Mouse (Mus musculus): ENCODE measurements around the gene Gna13.

Gene Gna13

DNA sequence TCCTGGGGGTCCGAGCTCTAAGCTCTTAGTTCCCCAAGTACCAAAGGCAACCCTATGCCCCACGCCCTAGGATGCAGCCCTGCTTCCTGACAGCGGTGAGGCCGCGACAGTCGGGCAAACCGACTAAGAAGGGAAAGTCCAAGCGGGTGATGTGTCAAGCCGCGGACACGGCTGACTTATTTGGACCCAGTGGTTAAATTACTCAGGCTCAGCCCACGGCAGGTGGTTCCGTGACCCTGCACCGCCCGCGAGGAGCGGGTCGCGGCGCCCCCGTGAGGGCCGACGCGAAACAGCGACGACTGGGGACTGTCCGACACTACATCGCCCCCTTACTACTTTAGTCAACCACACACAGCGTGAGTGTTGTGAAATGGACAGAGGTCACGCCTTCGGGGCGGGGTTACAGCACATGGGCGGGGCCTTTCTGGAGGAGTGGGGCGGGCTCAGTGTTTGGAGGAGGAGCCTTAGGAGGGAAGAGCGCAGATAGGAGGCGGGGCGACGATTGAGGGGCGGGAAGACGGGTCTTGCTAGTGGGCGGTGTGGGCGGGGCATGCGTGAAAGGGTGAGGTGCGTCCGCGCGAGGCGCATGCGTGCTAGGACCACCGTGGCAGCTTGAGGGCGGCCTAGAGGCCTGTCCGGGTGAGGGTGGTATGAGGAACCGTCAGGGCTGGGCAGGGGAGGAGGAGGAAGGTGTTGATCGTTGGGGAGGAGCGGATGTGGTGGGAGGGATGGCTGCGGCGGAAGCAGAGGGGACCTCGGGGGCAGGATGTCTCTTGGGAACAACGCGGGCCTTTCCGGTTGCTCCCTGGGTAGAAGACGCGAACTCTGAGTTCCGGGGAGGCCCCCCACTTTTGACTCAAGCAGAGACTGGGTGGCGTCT is 63.0 kb downstream of the Gna13 start, which contains the start of gene Amz2:
Gene Amz2 (plus strand): TSS at position 555 of the 880 bp plus-strand sequence.
- peak; percentile 100 for DNase-seq

DNA sequence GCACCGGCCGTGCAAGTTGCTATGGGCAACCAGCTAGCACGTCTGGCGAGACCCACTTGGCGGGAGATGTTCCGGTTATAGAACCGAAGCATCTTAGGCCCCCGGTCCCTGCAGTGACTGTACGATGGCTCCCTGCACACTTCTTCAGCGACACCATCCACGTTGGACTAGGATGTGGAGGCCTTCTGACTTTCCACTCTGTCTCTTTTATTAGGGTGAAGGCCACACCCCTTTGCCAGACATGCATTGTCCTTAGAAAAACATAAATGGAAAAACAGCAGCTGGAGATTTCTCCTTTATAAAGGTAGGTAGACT is 63.6 kb downstream of the Gna13 start:
- no peak for DNase-seq

DNA sequence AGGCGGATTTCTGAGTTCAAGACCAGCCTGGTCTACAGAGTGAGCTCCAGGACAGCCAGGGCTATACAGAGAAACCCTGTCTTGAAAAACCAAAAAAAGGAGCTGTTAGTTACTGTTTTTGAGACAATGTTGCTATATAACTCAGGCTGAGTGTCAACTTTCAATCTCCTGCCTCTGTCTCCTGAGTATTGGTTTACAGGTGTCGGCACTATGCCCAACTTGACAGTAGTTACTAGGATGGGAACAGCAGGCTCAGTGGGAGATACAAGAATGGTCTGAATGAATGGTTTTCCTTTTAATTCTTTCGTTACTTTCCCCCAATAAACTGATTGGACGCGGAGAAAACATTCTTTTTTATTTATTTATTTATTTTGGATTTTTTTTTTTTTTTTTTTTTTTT is 64.7 kb downstream of the Gna13 start:
- no peak for DNase-seq

DNA sequence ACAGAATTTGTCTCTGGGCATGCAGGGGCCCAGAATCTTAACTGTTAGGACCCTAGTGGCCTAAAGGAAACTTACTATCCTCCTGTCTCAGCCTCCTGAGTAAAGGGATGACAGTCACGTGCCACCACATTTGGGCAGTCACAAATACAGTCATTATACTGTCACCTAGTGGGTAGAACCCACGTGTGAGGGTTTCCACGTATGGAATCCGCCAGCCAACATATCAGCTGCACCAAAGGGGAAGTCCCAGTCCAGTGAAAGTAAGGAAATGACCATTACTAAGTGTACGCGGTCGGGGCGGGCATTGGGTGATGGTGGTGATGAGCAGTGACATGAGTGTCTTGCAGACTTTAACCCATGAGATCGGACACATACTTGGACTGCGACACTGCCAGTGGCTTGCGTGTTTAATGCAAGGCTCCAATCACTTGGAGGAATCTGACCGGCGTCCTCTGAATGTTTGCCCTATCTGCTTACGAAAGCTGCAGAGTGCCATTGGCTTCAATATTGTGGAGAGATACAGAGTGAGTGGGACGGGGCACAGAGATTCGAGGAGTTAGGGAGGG is 71.7 kb downstream of the Gna13 start:
- DNase-seq = no peak

DNA sequence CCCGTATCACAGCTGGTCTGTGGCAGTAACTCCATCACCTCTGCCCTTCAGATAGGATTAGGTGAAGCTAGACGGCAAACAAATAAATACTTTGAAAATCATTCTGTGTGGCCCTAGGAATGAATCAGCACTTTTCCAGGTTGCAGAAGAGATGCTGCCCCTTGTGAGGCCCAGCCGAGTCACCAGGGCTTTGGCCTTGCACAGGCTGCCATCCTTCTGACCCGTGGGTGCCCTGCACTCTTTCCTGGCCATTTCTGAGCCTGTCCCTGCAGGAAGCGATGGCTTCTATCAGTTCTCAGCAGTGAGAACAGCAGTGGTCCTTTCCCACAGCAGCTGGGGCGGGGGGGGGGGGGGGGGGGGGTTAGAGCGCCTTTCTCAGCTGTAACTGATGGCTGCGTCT is 74.3 kb downstream of the Gna13 start:
- DNase-seq = no peak

DNA sequence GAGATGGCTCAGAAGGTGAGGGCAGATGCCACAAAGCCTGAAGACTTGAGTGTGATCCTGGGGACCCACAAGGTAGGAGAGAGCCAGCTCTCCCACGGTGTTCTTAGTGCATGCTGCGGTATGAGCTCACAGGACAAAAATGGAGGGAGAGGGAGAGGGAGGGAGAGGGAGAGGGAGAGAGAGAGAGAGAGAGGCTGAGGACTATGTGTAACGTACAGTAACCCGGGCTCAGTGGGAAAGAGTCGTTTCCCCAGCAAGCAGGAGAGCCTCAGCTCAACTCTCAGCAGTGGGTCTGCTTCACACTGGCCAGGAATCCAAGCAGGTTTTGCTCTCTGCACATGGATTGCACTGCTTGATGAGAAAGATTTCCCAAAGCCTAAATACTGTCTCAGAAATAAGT is 76.6 kb downstream of the Gna13 start:
- no peak for DNase-seq

DNA sequence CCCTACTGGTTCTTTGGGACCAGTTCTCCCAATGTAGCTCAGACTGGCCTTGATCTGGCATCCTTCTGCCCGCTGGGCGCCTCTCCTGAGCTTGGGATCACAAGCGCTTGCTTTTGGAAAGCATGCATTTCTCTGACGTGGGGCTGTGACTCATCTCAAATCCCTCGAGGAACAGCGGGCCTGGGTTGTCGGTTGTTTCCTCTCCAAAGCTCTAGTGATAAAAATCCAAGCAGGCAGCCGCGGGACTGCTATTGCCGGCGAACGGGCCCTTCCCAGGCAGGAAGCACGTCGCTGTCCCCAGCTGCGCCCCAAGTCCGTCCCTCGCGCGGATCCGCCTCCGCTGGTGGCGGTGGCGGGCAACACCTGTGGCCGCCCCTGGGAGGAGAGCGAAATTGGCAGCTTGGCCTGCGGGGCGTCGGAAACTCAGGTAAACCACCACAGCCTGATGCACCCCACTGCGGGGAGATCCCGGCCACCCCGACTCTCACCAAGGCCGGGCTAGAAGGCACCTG is 77.3 kb downstream of the Gna13 start:
- peak; percentile 80 for DNase-seq

DNA sequence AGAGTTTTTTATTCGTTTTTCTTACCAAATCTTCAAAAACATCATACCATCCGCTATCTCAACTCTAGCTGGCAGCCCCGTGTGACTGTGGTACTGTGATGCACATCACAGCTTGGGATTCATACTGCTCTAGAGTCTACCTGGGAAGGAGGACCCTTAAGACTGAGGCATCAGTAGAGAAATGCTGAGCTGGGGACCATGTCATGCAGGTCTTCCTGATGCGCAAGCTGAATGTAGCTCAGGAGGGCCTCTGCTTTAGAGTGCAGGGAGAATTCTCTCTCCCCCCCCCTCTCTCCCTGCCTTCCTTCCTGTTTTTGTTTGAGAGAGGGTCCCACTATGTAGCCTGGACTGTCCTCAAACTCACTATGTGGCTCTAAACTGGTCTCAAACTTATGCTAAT is 78.0 kb downstream of the Gna13 start:
- no peak for DNase-seq

DNA sequence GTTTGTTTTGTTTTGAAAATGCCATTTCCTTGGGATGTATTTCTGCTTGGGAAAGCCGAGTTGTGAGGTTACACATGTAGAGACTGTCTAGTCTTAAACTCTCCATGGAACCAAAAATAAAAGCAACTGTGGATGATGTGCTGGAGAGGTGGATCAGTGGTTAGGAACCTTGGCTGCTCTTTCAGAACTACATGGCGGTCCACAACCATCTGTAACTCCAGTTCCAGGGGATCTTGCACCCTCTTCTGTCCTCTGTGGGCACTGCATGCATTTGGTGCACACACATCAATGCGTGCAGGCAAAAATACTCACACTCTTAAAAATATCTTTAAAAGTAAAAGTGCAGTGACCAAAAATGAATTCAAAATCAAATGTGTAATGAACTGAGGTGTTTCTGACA is 78.5 kb downstream of the Gna13 start:
- peak; percentile 59 for DNase-seq

DNA sequence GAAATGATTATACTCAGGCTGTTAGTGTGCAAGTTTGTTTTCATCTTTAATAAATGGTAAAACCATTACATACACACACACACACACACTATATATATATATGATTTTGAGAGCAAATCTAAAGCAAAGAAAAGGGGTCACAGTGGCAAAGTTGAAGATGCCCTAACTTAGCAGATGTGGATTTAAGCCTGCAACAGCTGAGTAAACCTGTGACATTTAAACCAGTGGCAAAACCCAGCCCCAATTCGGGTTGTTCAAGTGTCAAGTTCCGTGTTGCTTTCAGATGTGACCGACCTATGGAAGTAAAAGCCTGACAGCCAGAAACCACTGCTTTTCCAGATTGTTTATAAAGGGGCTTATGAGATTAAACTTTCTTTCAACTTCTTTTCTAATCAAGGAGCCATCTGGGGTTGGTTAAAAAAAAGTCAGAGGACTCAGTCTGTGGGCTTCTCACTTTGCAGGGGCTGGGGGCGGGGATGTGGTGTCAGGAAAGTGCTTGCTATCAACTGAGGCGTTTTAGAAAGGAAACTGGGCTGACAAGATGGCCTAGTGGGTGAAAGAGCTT is 79.6 kb downstream of the Gna13 start:
- DNase-seq = no peak

DNA sequence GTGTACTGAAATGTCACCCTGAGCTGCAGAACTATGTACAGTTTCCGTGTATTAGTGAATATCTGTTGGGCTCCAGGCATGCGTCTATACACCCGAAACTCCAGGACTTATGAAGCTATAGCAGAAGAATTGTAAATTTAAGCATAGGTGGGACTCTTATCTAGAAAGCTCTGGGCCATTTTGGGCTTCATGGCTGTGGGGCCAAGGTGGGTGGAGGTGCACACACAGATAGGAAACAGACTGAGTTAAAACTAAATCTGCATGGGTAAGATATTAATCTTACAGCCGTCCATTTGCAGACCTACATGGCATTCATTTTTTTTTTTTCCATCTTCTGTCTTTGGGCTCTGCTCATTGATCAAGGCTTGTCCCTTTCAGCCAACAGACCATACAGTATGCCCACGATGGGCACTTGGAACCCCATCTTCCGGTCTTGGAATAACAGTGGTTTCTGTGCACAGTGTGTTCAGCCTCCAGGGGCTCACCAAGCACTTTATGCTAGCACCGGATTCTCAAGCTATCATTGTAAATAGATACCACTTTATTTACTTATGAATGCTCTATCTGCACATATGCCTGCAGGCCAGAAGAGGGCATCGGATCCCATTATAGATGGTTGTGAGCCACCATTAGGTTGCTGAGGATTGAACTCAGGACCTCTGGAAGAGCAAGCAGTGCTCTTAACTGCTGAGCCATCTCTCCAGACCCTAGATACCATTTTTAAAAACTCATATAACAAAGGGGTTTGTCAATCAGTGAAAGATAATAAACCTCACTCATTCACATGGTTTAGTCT is 81.0 kb downstream of the Gna13 start:
- DNase-seq = no peak

DNA sequence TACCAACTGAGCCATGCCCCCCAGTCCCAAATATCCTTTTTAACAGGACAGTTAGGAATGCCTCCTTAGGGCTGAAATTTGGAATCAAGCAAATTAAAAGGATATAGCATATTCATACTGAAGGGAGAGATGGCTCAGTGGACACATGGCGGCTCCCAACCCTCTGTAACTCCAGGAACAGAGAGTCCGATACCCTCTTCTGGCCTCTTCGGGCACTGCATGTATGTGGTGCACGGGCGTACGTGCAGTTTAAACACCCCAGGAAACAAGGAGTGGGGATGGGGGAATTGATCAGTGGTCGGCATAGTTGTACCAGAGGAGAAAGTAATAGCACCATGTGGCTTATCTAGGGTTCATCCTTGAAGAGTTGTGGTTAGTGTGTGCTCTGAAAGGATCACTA is 82.0 kb downstream of the Gna13 start:
- DNase-seq = peak; percentile 36

DNA sequence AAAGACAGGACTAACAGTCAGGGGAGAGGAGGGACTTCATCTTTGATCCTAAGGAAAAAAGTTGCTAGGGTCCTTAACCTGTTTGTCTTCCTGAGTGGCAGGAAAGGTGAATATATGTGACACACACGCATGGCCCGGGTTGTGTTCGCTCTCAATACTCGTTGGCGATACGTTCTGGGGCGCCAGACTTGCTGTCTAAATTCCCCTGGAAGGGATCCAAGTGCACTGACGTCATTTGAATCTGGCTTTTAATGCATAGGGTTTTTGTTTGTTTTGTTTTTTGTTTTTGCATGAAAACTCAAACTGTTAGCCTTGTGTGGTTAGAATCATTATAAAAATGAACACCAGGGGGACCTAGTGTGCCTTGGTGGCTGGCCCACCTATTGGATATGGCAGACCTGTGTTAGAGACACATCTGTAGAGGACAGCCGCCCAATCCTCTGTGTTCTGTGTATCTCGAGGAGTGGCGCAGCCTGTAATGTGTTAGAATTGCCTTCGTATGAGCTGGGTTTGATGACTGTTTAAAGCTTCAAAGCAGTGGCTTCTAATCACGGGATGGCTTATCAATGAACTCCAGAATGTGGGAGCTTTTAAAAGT is 82.9 kb downstream of the Gna13 start:
- DNase-seq = peak; percentile 70

Data from kidney, adult 9 months (tissue).